Comparison of ENCODE assay signal across 23 mouse cellular contexts in genomic region chr16:65649061-65649460, GRCm38 (mm10).
"Had no signal": no experiment of that assay in that cellular context is flagged by ENCODE, and none has a peak within 500 bp of the region (broad histone marks: within the 10 kb centered on the region; RNA-seq: fewer than 3 reads in every experiment).

No protein-coding gene starts in this region.

- H3K9ac ChIP-seq: heart, embryonic 13.5 days; heart, embryonic 15.5 days; hindbrain, embryonic 13.5 days; hindbrain, embryonic 15.5 days; kidney, embryonic 15.5 days; limb, embryonic 12.5 days; liver, embryonic 13.5 days had no signal

- H3K9me3 ChIP-seq: heart, embryonic 13.5 days; heart, embryonic 15.5 days; hindbrain, embryonic 13.5 days; hindbrain, embryonic 15.5 days; kidney, embryonic 15.5 days; limb, embryonic 10.5 days; limb, embryonic 12.5 days; liver, embryonic 13.5 days had no signal

- H3K36me3 ChIP-seq: heart, embryonic 13.5 days; heart, embryonic 15.5 days; hindbrain, embryonic 13.5 days; hindbrain, embryonic 15.5 days; kidney, embryonic 15.5 days; limb, embryonic 10.5 days; limb, embryonic 12.5 days; liver, embryonic 13.5 days had no signal

- DNase-seq: gastrocnemius, postnatal 14 days; gastrocnemius, postnatal 36 days; heart, adult 11 months; heart, adult 2 months; heart, postnatal 14 days; heart, postnatal 36 days; kidney, adult 11 months; kidney, adult 2 months; kidney, adult 9 months; kidney, postnatal 14 days; kidney, postnatal 36 days; liver; liver, embryonic 13.5 days had no signal

- H3K4me1 ChIP-seq: heart, embryonic 13.5 days; heart, embryonic 15.5 days; hindbrain, embryonic 13.5 days; hindbrain, embryonic 15.5 days; kidney, embryonic 15.5 days; limb, embryonic 10.5 days; limb, embryonic 12.5 days; liver, embryonic 13.5 days had no signal

- H3K27me3 ChIP-seq: heart, embryonic 13.5 days; heart, embryonic 15.5 days; hindbrain, embryonic 13.5 days; hindbrain, embryonic 15.5 days; kidney, embryonic 15.5 days; limb, embryonic 12.5 days; liver, embryonic 13.5 days had no signal

- H3K4me3 ChIP-seq: heart, adult 2 months; heart, embryonic 13.5 days; heart, embryonic 15.5 days; hindbrain, embryonic 13.5 days; hindbrain, embryonic 15.5 days; kidney, embryonic 15.5 days; left cerebral cortex, adult 2 months; limb, embryonic 10.5 days; limb, embryonic 12.5 days; liver, embryonic 13.5 days had no signal

- H3K27ac ChIP-seq: heart, adult 2 months; heart, embryonic 13.5 days; heart, embryonic 15.5 days; hindbrain, embryonic 13.5 days; hindbrain, embryonic 15.5 days; hindbrain, postnatal 0 days; kidney, embryonic 15.5 days; kidney, postnatal 0 days; left cerebral cortex, adult 2 months; limb, embryonic 10.5 days; limb, embryonic 12.5 days; liver, embryonic 13.5 days had no signal
